Mouse (Mus musculus) liver, postnatal 0 days (tissue): ENCODE measurements at regions not wholly inside any gene's neighbourhood (a gene's known extent, or its start where the extent isn't known, plus 50 kb on each side); places are given as distances from the start of the nearest gene placed in this dataset.

Source experiments
- CTCF ChIP-seq: sonication (generic); IDR thresholded peaks from 2 replicates; pipeline ENCODE4 v1.5.1; 2016; ENCODE audit warnings: antibody characterized with exemption, low read depth
- EP300 ChIP-seq: IDR thresholded peaks from 2 replicates; pipeline ENCODE4 v1.6.1; 2016; ENCODE audit warnings: antibody characterized with exemption, low read depth, mild to moderate bottlenecking

- peak; percentile 14; the same call in 1 of the 2 replicates for TF ChIP-seq CTCF
- TF ChIP-seq EP300, result no peak
Measured at GRCm38 (mm10) chr2:17181597-17181996, 549.7 kb downstream of the Nebl start.
